Mouse (Mus musculus) embryonic facial prominence, embryonic 11.5 days (tissue): ENCODE results near the gene Tmem262. TPM values are rescaled to one million over a fixed set of nuclear protein-coding genes. Genes with fewer than 3 reads are reported as not detected.

Experiments used
- ATAC-seq: fragments of 200-750 bp; cut with Nextera tagmentation; replicated peaks from 2 replicates; pipeline ENCODE4 v1.8.0; 2017; ENCODE audit warnings: low read depth; ENCODE audit not compliant: insufficient number of reproducible peaks, low FRiP score, low TSS enrichment
- DNase-seq: peaks from one replicate; pipeline ENCODE4 v3.0.0-alpha.2; 2015; ENCODE audit warnings: low spot score
- H3K27ac ChIP-seq: fragments of 300-500 bp; sonication (generic); replicated peaks from 2 replicates; pipeline ENCODE4 v1.5.1; 2014; ENCODE audit warnings: mild to moderate bottlenecking, low read depth, low read length, control low read depth
- H3K27me3 ChIP-seq: fragments of 300-500 bp; sonication (generic); 2 replicates; pipeline ENCODE4 v1.6.1; 2014; ENCODE audit warnings: mild to moderate bottlenecking, low read length, moderate library complexity, mixed read lengths; ENCODE audit not compliant: control insufficient read depth, insufficient read depth
- H3K36me3 ChIP-seq: fragments of 300-500 bp; sonication (generic); replicated peaks from 2 replicates; pipeline ENCODE4 v1.6.1; 2014; ENCODE audit warnings: low read depth, mild to moderate bottlenecking, low read length, moderate library complexity, mixed read lengths; ENCODE audit not compliant: control insufficient read depth, insufficient read depth
- H3K4me1 ChIP-seq: fragments of 300-500 bp; sonication (generic); 2 replicates; pipeline ENCODE4 v1.6.1; 2014; ENCODE audit warnings: low read length, mixed read lengths; ENCODE audit not compliant: control insufficient read depth, insufficient read depth
- H3K4me2 ChIP-seq: fragments of 300-500 bp; sonication (generic); 2 replicates; pipeline ENCODE4 v1.6.1; 2014; ENCODE audit warnings: low read depth, mild to moderate bottlenecking, control low read depth, low read length, moderate library complexity
- H3K4me3 ChIP-seq: fragments of 300-500 bp; sonication (generic); 2 replicates; pipeline ENCODE4 v1.5.1; 2014; ENCODE audit warnings: low read depth, low read length, control low read depth
- H3K9ac ChIP-seq: fragments of 300-500 bp; sonication (generic); replicated peaks from 2 replicates; pipeline ENCODE4 v1.6.1; 2014; ENCODE audit warnings: mild to moderate bottlenecking, control low read depth, low read length
- H3K9me3 ChIP-seq: fragments of 300-500 bp; sonication (generic); replicated peaks from 2 replicates; pipeline ENCODE4 v1.6.1; 2016; ENCODE audit warnings: mild to moderate bottlenecking, low read length, inconsistent platforms, mixed read lengths; ENCODE audit not compliant: control insufficient read depth
- WGBS: fragments of 180-500 bp; shearing (Covaris S2); extraction: QIAGEN DNeasy Blood & Tissue Kit; methylation state at CpG from one replicate; pipeline ENCODE4 v1.1.7; 2014; 5-methylcytosine and 5-hydroxymethylcytosine counted together
- microRNA-seq: library from miRNA; unstranded; fragments of <30 nt; microRNA quantifications from one replicate; pipeline ENCODE4, GENCODE M21; 2016; ENCODE audit warnings: borderline number of aligned reads
- polyA plus RNA-seq: library from polyadenylated mRNA; unstranded; fragments of >200 nt; fragmentation: Nextera tagmentation; extraction: Ambion mirVana; gene quantifications from 2 replicates; pipeline ENCODE4 v1.2.1, GENCODE M21; 2014

The Tmem262 gene
- polyA plus RNA-seq, 1 experiment from 2014 or later = not detected

DNA sequence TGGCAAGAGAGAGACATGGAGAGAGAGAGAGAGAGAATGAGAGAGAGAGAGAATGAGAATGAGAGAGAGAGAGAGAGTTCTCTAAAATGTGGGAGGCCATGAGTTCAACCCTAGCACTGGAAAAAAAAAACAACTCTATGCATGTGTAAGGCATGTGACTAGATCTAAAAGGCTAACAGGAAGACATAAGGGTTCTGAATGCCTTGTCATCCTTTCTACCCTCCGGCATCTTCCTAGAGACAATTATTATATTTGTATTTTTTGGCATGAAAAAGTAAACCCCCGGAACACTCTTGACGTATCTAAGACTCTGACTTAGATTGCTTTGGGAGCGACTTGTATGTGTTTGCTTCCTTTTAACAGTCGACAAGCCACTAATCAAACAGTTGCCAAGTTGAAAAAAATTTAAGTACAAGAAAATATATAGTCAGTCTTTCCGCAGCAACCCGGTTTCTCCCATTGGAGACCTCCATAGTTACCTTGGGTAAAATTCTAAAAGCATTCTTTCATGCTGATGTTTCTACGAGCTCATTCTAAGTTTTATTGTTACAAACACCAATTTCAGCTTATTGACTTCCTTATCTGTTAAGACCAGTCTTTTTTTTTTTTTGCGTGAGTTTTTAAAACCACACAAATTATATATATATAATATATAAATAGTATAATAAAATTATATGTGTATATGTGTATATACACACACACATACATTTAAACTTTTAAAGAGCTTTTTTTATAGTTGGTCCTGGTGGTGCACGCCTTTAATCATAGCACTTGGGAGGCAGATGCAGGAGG is 47.2 kb downstream of the Tmem262 start:
- Histone ChIP-seq H3K4me1 (no peaks in the 10 kb centered on the region), H3K27me3 (no peaks in the 10 kb centered on the region), H3K4me3 (peak overlapping the region; percentile 54), H3K36me3 (no peaks in the 10 kb centered on the region), H3K9me3 (no peaks in the 10 kb centered on the region), H3K9ac (peak overlapping the region; percentile 69; the same call in 1 of the 2 replicates), H3K27ac (0 out of 2 replicates have a peak overlapping the region, but pooled peaks have one; percentile 42), H3K4me2 (peak overlapping the region; percentile 68)
- DNase-seq (no peak), ATAC-seq (no peak)
- 72% methylated on average over 10 of the region's 10 CpGs for WGBS

GRCm38 (mm10) chr19:6127760-6128341 is 48.0 kb downstream of the Tmem262 start, which contains the start of gene Snx15:
Snx15 (minus strand) TSS chr19:6128304.
- H3K9ac ChIP-seq = peak within 1 kb of the TSS; percentile 69
- WGBS = under 1% methylated on average over 32 of the region's 32 CpGs
- DNase-seq (peak; percentile 94), ATAC-seq (peak; percentile 89)
- no peaks in the 10 kb centered on the region for H3K27me3 ChIP-seq
- peak within 1 kb of the TSS; percentile 42 for H3K27ac ChIP-seq
- peak within 1 kb of the TSS; percentile 54 for H3K4me3 ChIP-seq
- no peaks in the 10 kb centered on the region for H3K9me3 ChIP-seq
- H3K4me2 ChIP-seq = peak within 1 kb of the TSS; percentile 68
- no peaks in the 10 kb centered on the region for H3K4me1 ChIP-seq
- no peaks in the 10 kb centered on the region for H3K36me3 ChIP-seq

Small RNAs within 50 kb of the gene (microRNA-seq; reads per million reads assigned to microRNA genes)
- 1.9 reads per million for gene Mir6988

Other genes with a start within 250 kb of the Tmem262 start
- gene Frmd8, start 204.8 kb upstream of the Tmem262 start, polyA plus RNA-seq = 15.8 and 17.6 TPM in 2 replicates
- gene Slc25a45, start 202.2 kb upstream of the Tmem262 start, polyA plus RNA-seq = 0.87 and 1.1 TPM in 2 replicates
- 4.0 and 4.3 TPM in 2 replicates for gene Tigd3, start 185.9 kb upstream of the Tmem262 start, polyA plus RNA-seq
- gene Dpf2, start 167.0 kb upstream of the Tmem262 start, polyA plus RNA-seq = 202 and 213 TPM in 2 replicates
- 2.4 and 2.7 TPM in 2 replicates for gene Cdc42ep2, start 155.2 kb upstream of the Tmem262 start, polyA plus RNA-seq
- gene Pola2, start 115.8 kb upstream of the Tmem262 start, polyA plus RNA-seq = 91.0 and 97.6 TPM in 2 replicates
- not detected in 2 replicates for gene Slc22a20, start 93.9 kb upstream of the Tmem262 start, polyA plus RNA-seq
- 4.5 and 5.0 TPM in 2 replicates for gene Capn1, start 64.1 kb upstream of the Tmem262 start, polyA plus RNA-seq
- gene Syvn1, start 33.5 kb upstream of the Tmem262 start, polyA plus RNA-seq = 18.8 and 20.2 TPM in 2 replicates
- 96.6 and 100 TPM in 2 replicates for gene Mrpl49, start 22.2 kb upstream of the Tmem262 start, polyA plus RNA-seq
- 773 and 801 TPM in 2 replicates for gene Fau, start 22.2 kb upstream of the Tmem262 start, polyA plus RNA-seq
- 40.8 and 44.2 TPM in 2 replicates for gene Znhit2, start 18.8 kb upstream of the Tmem262 start, polyA plus RNA-seq
- gene Tm7sf2, start 11.7 kb upstream of the Tmem262 start, polyA plus RNA-seq = 26.0 and 26.3 TPM in 2 replicates
- 41.1 and 44.4 TPM in 2 replicates for gene Vps51, start 2.8 kb upstream of the Tmem262 start, polyA plus RNA-seq
- 1.7 TPM in 1 of 2 replicates, not detected in the other for gene Gm28374, start 2.2 kb downstream of the Tmem262 start, polyA plus RNA-seq
- 60.7 and 69.9 TPM in 2 replicates for gene Zfpl1, start 4.9 kb downstream of the Tmem262 start, polyA plus RNA-seq
- 59.2 and 65.2 TPM in 2 replicates for gene Cdca5, start 5.0 kb downstream of the Tmem262 start, polyA plus RNA-seq
- gene AC131692.1, start 14.4 kb downstream of the Tmem262 start, polyA plus RNA-seq = not detected in 2 replicates
- 0.21 and 0.49 TPM in 2 replicates for gene Naaladl1, start 25.7 kb downstream of the Tmem262 start, polyA plus RNA-seq
- gene Sac3d1, start 38.6 kb downstream of the Tmem262 start, polyA plus RNA-seq = 60.7 and 68.3 TPM in 2 replicates
- gene Snx15, start 48.3 kb downstream of the Tmem262 start, polyA plus RNA-seq = 25.4 and 30.7 TPM in 2 replicates
- not detected in 2 replicates for gene Batf2, start 61.0 kb downstream of the Tmem262 start, polyA plus RNA-seq
- 72.8 and 81.4 TPM in 2 replicates for gene Arl2, start 61.5 kb downstream of the Tmem262 start, polyA plus RNA-seq
- gene Majin, start 104.4 kb downstream of the Tmem262 start, polyA plus RNA-seq = not detected in 2 replicates
- 1.9 and 2.4 TPM in 2 replicates for gene Gpha2, start 146.3 kb downstream of the Tmem262 start, polyA plus RNA-seq
- 25.0 and 27.8 TPM in 2 replicates for gene Ppp2r5b, start 155.8 kb downstream of the Tmem262 start, polyA plus RNA-seq
- 6.5 and 7.7 TPM in 2 replicates for gene Atg2a, start 161.6 kb downstream of the Tmem262 start, polyA plus RNA-seq
- gene Ehd1, start 196.7 kb downstream of the Tmem262 start, polyA plus RNA-seq = 50.9 and 58.1 TPM in 2 replicates
- gene Cdc42bpg, start 226.4 kb downstream of the Tmem262 start, polyA plus RNA-seq = 0.43 and 0.61 TPM in 2 replicates